8 mouse cellular contexts compared by ENCODE assay signal in genomic region chr11:77793238-77793930, GRCm38 (mm10). TPM values are rescaled to one million over a fixed set of nuclear protein-coding genes. Genes with fewer than 3 reads are reported as not detected.
DNase-seq lines count a peak whose midpoint lies in the region; ATAC-seq lines count a peak whose summit lies in the region.

No protein-coding gene starts in this region.

- peak overlapping the region; percentile 80 for H3K27ac ChIP-seq in forebrain, embryonic 10.5 days
- peak overlapping the region; percentile 89 for H3K27ac ChIP-seq in heart, embryonic 16.5 days (ENCODE audit: low read length)
- peak overlapping the region; percentile 82 for H3K27ac ChIP-seq in liver, embryonic 15.5 days (replicated peaks)
- H3K27ac ChIP-seq in neural tube, embryonic 12.5 days: no peak overlapping the region

- peak overlapping the region; percentile 77 for H3K4me2 ChIP-seq in heart, embryonic 16.5 days (ENCODE audit: low read depth, low read length)
- H3K4me2 ChIP-seq in liver, embryonic 15.5 days: peak overlapping the region; percentile 73
- peak overlapping the region; percentile 64 for H3K4me2 ChIP-seq in neural tube, embryonic 12.5 days (replicated peaks)

- H3K4me1 ChIP-seq in forebrain, embryonic 10.5 days: peaks cover 40% of the 10 kb centered on the region
- peaks cover 42% of the 10 kb centered on the region for H3K4me1 ChIP-seq in heart, embryonic 16.5 days (ENCODE audit: control insufficient read depth, insufficient read depth, low read length)
- H3K4me1 ChIP-seq in liver, embryonic 15.5 days (replicated peaks): peaks cover 50% of the 10 kb centered on the region
- peaks cover 40% of the 10 kb centered on the region for H3K4me1 ChIP-seq in neural tube, embryonic 12.5 days

- no peaks in the 10 kb centered on the region for H3K36me3 ChIP-seq in forebrain, embryonic 10.5 days (replicated peaks)
- H3K36me3 ChIP-seq in heart, embryonic 16.5 days (ENCODE audit: control insufficient read depth, insufficient read depth): no peaks in the 10 kb centered on the region
- H3K36me3 ChIP-seq in liver, embryonic 15.5 days (replicated peaks): no peaks in the 10 kb centered on the region
- no peaks in the 10 kb centered on the region for H3K36me3 ChIP-seq in neural tube, embryonic 12.5 days

- peak overlapping the region; percentile 69 for H3K9ac ChIP-seq in heart, embryonic 16.5 days (ENCODE audit: low read length)
- peak overlapping the region; percentile 52 for H3K9ac ChIP-seq in liver, embryonic 15.5 days
- H3K9ac ChIP-seq in neural tube, embryonic 12.5 days: peak overlapping the region; percentile 53

- peak overlapping the region; percentile 55 for H3K4me3 ChIP-seq in forebrain, embryonic 10.5 days
- H3K4me3 ChIP-seq in heart, embryonic 16.5 days (ENCODE audit: low read length): peak overlapping the region; percentile 54
- H3K4me3 ChIP-seq in liver, embryonic 15.5 days (replicated peaks): peak overlapping the region; percentile 55
- H3K4me3 ChIP-seq in neural tube, embryonic 12.5 days: peak overlapping the region; percentile 37

- ATAC-seq in CD4-positive, CD25-positive, alpha-beta regulatory T cell, adult 4 months: peak; percentile 83
- ATAC-seq in heart, embryonic 16.5 days (replicated peaks; ENCODE audit: extremely low read depth, insufficient read depth, low FRiP score): peak; percentile 84
- peak; percentile 84 for ATAC-seq in liver, embryonic 15.5 days (ENCODE audit: insufficient read depth)
- peak; percentile 78 for ATAC-seq in neural tube, embryonic 12.5 days (ENCODE audit: low FRiP score, low read depth)

- peak; percentile 94 for DNase-seq in c-Kit-negative CD71-positive TER-119-positive erythroid progenitor cells, embryonic 14.5 days (ENCODE audit: low read depth, low spot score)
- DNase-seq in forebrain, embryonic 10.5 days (ENCODE audit: extremely low spot score, low spot score): peak; percentile 96
- peak; percentile 96 to 98 for DNase-seq in kidney, postnatal 36 days
- peak; percentile 89 for DNase-seq in telencephalon, adult 2 months (ENCODE audit: low read depth, low spot score)

- whole genome bisulfite sequencing in forebrain, embryonic 10.5 days: 7% methylated on average over 19 of the region's 19 CpGs
- 4% methylated on average over 19 of the region's 19 CpGs for WGBS in heart, embryonic 16.5 days
- WGBS in liver, embryonic 15.5 days (ENCODE audit: insufficient replicate concordance): 2% methylated on average over 19 of the region's 19 CpGs
- 5% methylated on average over 19 of the region's 19 CpGs for WGBS in neural tube, embryonic 12.5 days

- H3K9me3 ChIP-seq in forebrain, embryonic 10.5 days: no peaks in the 10 kb centered on the region
- no peaks in the 10 kb centered on the region for H3K9me3 ChIP-seq in heart, embryonic 16.5 days (replicated peaks; ENCODE audit: control insufficient read depth, low read length)
- no peaks in the 10 kb centered on the region for H3K9me3 ChIP-seq in liver, embryonic 15.5 days (replicated peaks)
- H3K9me3 ChIP-seq in neural tube, embryonic 12.5 days: no peaks in the 10 kb centered on the region

- H3K27me3 ChIP-seq in forebrain, embryonic 10.5 days (ENCODE audit: poor library complexity, severe bottlenecking): no peaks in the 10 kb centered on the region
- no peaks in the 10 kb centered on the region for H3K27me3 ChIP-seq in heart, embryonic 16.5 days (ENCODE audit: control insufficient read depth, insufficient read depth, low read length)
- no peaks in the 10 kb centered on the region for H3K27me3 ChIP-seq in liver, embryonic 15.5 days
- no peaks in the 10 kb centered on the region for H3K27me3 ChIP-seq in neural tube, embryonic 12.5 days (replicated peaks)

RNA-seq across cellular contexts. Expression of gene Gm10277, which starts 5.8 kb away (rescaled TPM):
- under 1 TPM; 0.32 to 0.34 TPM for polyA plus RNA-seq in CD4-positive, CD25-positive, alpha-beta regulatory T cell, adult 4 months (2017; shearing (Covaris generic))
- 0.92 and 1.2 TPM in 2 replicates for polyA plus RNA-seq in forebrain, embryonic 10.5 days (2016; fragmentation: Nextera tagmentation; extraction: Ambion mirVana)
- 1.2 and 1.3 TPM in 2 replicates for polyA plus RNA-seq in heart, embryonic 16.5 days (2015; fragmentation: Nextera tagmentation; extraction: Ambion mirVana)
- 0.39 and 0.85 TPM in 2 replicates for polyA plus RNA-seq in liver, embryonic 15.5 days (2015; fragmentation: Nextera tagmentation; extraction: Ambion mirVana)
- polyA plus RNA-seq in neural tube, embryonic 12.5 days (2016; fragmentation: Nextera tagmentation; extraction: Ambion mirVana): 2.4 and 2.7 TPM in 2 replicates

RNA-seq across cellular contexts. Expression of gene Myo18a, which starts 30.3 kb away (rescaled TPM):
- polyA plus RNA-seq in CD4-positive, CD25-positive, alpha-beta regulatory T cell, adult 4 months (2017; shearing (Covaris generic)): 10 to 100 TPM; 21.4 to 28.9 TPM
- 25.9 and 26.4 TPM in 2 replicates for polyA plus RNA-seq in forebrain, embryonic 10.5 days (2016; fragmentation: Nextera tagmentation; extraction: Ambion mirVana)
- polyA plus RNA-seq in heart, embryonic 16.5 days (2015; fragmentation: Nextera tagmentation; extraction: Ambion mirVana): 104 and 122 TPM in 2 replicates
- polyA plus RNA-seq in liver, embryonic 15.5 days (2015; fragmentation: Nextera tagmentation; extraction: Ambion mirVana): 14.4 and 15.7 TPM in 2 replicates
- polyA plus RNA-seq in neural tube, embryonic 12.5 days (2016; fragmentation: Nextera tagmentation; extraction: Ambion mirVana): 49.5 and 49.9 TPM in 2 replicates
